26 mouse cellular contexts compared by ENCODE assay signal in the genomic region with DNA sequence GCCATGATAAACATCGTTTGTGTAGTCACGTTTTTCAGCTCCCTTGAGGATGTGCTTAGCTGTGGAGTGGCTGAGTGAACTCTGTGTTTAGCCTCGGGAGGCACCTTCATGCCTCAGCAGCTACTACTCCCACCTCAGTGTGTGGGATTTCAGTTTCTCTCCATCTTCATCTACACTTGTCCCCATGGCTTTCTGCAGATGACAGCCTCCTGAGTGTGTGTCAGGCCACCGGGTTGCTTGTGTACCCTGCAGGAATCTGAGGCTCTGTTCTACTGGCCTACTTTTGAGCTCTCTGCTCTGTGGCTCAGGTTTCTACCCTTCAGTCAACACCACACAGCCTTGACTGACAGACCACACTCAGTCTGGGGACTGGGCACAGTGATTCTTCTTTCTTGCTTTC.
"Had no signal": no experiment of that assay in that cellular context is flagged by ENCODE, and none has a peak within 500 bp of the region (broad histone marks: within the 10 kb centered on the region; RNA-seq: fewer than 3 reads in every experiment).

No protein-coding gene starts in this region.

- ATAC-seq: hindbrain, embryonic 16.5 days; inflammation-experienced regulatory T-cells, adult 6 months; intestine, embryonic 15.5 days; intestine, postnatal 0 days had no signal

- DNase-seq: gastrocnemius, adult 2 months; gastrocnemius, postnatal 10 days; gastrocnemius, postnatal 25 days; heart, adult 18-20 months; heart, postnatal 10 days; heart, postnatal 4 days; kidney, adult 18-20 months; kidney, adult 8-10 months; kidney, postnatal 36 days; liver; liver, embryonic 13.5 days had no signal

- H3K27me3 ChIP-seq: heart, embryonic 12.5 days; hindbrain, embryonic 12.5 days; intestine, embryonic 15.5 days; limb, embryonic 12.5 days; liver, embryonic 13.5 days; liver, embryonic 15.5 days had no signal

- H3K4me1 ChIP-seq: heart, embryonic 12.5 days; hindbrain, embryonic 10.5 days; hindbrain, embryonic 12.5 days; intestine, embryonic 15.5 days; limb, embryonic 10.5 days; limb, embryonic 12.5 days; liver, embryonic 13.5 days; liver, embryonic 15.5 days had no signal

- H3K9ac ChIP-seq: heart, embryonic 12.5 days; hindbrain, embryonic 12.5 days; hindbrain, embryonic 14.5 days; intestine, embryonic 15.5 days; limb, embryonic 12.5 days; liver, embryonic 13.5 days; liver, embryonic 15.5 days had no signal

- H3K4me2 ChIP-seq: heart, embryonic 12.5 days; hindbrain, embryonic 12.5 days; hindbrain, embryonic 14.5 days; intestine, embryonic 15.5 days; limb, embryonic 12.5 days; liver, embryonic 11.5 days; liver, embryonic 13.5 days; liver, embryonic 15.5 days had no signal

- H3K4me3 ChIP-seq: gastrocnemius, adult 2 months; heart, embryonic 10.5 days; heart, embryonic 12.5 days; hindbrain, embryonic 10.5 days; hindbrain, embryonic 12.5 days; intestine, embryonic 15.5 days; layer of hippocampus, adult 2 months; left cerebral cortex, adult 2 months; limb, embryonic 10.5 days; limb, embryonic 12.5 days; liver, embryonic 13.5 days; liver, embryonic 15.5 days had no signal

- H3K9me3 ChIP-seq: heart, embryonic 10.5 days; heart, embryonic 12.5 days; hindbrain, embryonic 10.5 days; hindbrain, embryonic 12.5 days; intestine, embryonic 15.5 days; limb, embryonic 10.5 days; limb, embryonic 12.5 days; liver, embryonic 13.5 days; liver, embryonic 15.5 days had no signal

- H3K36me3 ChIP-seq: heart, embryonic 10.5 days; heart, embryonic 12.5 days; hindbrain, embryonic 10.5 days; hindbrain, embryonic 12.5 days; intestine, embryonic 15.5 days; limb, embryonic 10.5 days; limb, embryonic 12.5 days; liver, embryonic 13.5 days; liver, embryonic 15.5 days had no signal

- H3K27ac ChIP-seq: gastrocnemius, adult 2 months; heart, embryonic 10.5 days; hindbrain, embryonic 10.5 days; hindbrain, embryonic 12.5 days; hindbrain, embryonic 14.5 days; intestine, embryonic 15.5 days; layer of hippocampus, adult 2 months; left cerebral cortex, adult 2 months; limb, embryonic 10.5 days; limb, embryonic 12.5 days; liver, embryonic 13.5 days; liver, embryonic 15.5 days had no signal
